ENCODE assay signal across 11 mouse cellular contexts in the genomic region with DNA sequence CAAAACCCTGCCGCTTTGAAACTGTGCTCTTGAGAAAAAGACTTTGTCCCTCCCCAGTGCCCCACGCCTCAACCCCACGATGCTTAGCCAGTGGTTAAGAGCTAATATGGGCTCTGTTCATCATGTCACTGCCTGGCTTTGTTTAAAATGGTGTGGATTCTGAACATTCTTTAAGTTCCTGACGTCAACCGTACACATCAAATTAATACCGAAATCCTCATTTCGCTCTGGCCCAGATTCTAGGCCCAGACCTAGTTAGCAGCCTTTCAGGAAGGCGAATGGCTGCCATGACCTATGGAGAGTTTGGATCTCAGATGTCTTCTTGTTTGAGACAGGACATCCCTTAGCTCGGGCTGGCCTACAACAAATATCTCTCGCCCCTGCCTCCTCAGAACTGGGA. TPM values are rescaled to one million over a fixed set of nuclear protein-coding genes. Genes with fewer than 3 reads are reported as not detected.
DNase-seq lines count a peak whose midpoint lies in the region; ATAC-seq and TF ChIP-seq lines count a peak whose summit lies in the region.
"Had no signal": no experiment of that assay in that cellular context is flagged by ENCODE, and none has a peak within 500 bp of the region (broad histone marks: within the 10 kb centered on the region; RNA-seq: fewer than 3 reads in every experiment).

No protein-coding gene starts in this region.

- no peak overlapping the region for H3K4me3 ChIP-seq in hindbrain, embryonic 13.5 days
- no peak overlapping the region for H3K4me3 ChIP-seq in hindbrain, embryonic 16.5 days (ENCODE audit: low read length)
- no peak overlapping the region for H3K4me3 ChIP-seq in embryonic facial prominence, embryonic 15.5 days (replicated peaks)
- peak overlapping the region; percentile 65 to 71 for H3K4me3 ChIP-seq in liver, embryonic 14.5 days (ENCODE audit: insufficient read depth in 1 of 2, low read depth in 2 of 2, low read length in 2 of 2)
- H3K4me3 ChIP-seq in neural tube, embryonic 15.5 days (replicated peaks): no peak overlapping the region
- H3K4me3 ChIP-seq: hindbrain, embryonic 15.5 days had no signal

- no peak for TF ChIP-seq CTCF in liver, embryonic 14.5 days (IDR thresholded peaks at IDR 0.05; ENCODE audit: low read depth)

- H3K9me3 ChIP-seq in hindbrain, embryonic 13.5 days: no peaks in the 10 kb centered on the region
- no peaks in the 10 kb centered on the region for H3K9me3 ChIP-seq in hindbrain, embryonic 16.5 days (ENCODE audit: control insufficient read depth, low read length)
- H3K9me3 ChIP-seq in embryonic facial prominence, embryonic 15.5 days (replicated peaks): no peaks in the 10 kb centered on the region
- H3K9me3 ChIP-seq in liver, embryonic 14.5 days (ENCODE audit: control insufficient read depth, low read length): no peaks in the 10 kb centered on the region
- H3K9me3 ChIP-seq in neural tube, embryonic 15.5 days (replicated peaks): no peaks in the 10 kb centered on the region
- H3K9me3 ChIP-seq: hindbrain, embryonic 15.5 days had no signal

- H3K9ac ChIP-seq in hindbrain, embryonic 13.5 days: no peak overlapping the region
- no peak overlapping the region for H3K9ac ChIP-seq in hindbrain, embryonic 16.5 days (ENCODE audit: low read depth, low read length)
- no peak overlapping the region for H3K9ac ChIP-seq in embryonic facial prominence, embryonic 15.5 days
- peak overlapping the region; percentile 76 for H3K9ac ChIP-seq in liver, embryonic 14.5 days (replicated peaks)
- H3K9ac ChIP-seq in neural tube, embryonic 15.5 days (replicated peaks): no peak overlapping the region
- H3K9ac ChIP-seq: hindbrain, embryonic 15.5 days had no signal

- H3K36me3 ChIP-seq in hindbrain, embryonic 13.5 days: peaks cover 52% of the 10 kb centered on the region
- peaks cover 3% of the 10 kb centered on the region; the same call in 1 of the 2 replicates for H3K36me3 ChIP-seq in hindbrain, embryonic 16.5 days (ENCODE audit: control insufficient read depth, insufficient read depth, low read length)
- no peaks in the 10 kb centered on the region for H3K36me3 ChIP-seq in embryonic facial prominence, embryonic 15.5 days
- peaks cover 9% of the 10 kb centered on the region for H3K36me3 ChIP-seq in liver, embryonic 14.5 days (replicated peaks; ENCODE audit: control insufficient read depth, insufficient read depth, low read depth)
- H3K36me3 ChIP-seq in neural tube, embryonic 15.5 days: peaks cover 8% of the 10 kb centered on the region; the same call in 1 of the 2 replicates

- peak; percentile 9 for DNase-seq in Muller cell, postnatal 12 days (ENCODE audit: inconsistent ontology term)
- no peak for DNase-seq in liver, embryonic 14.5 days (ENCODE audit: low read depth in 3 of 3, low spot score in 3 of 3)
- DNase-seq in urinary bladder, postnatal 25 days (ENCODE audit: low spot score): no peak
- DNase-seq in B cell, adult 2 months: no peak
- DNase-seq: adrenal gland, postnatal 36 days; cerebellum, postnatal 10 days had no signal

- no peaks in the 10 kb centered on the region for H3K27me3 ChIP-seq in hindbrain, embryonic 13.5 days
- no peaks in the 10 kb centered on the region for H3K27me3 ChIP-seq in hindbrain, embryonic 16.5 days (replicated peaks; ENCODE audit: control insufficient read depth, insufficient read depth, low read length)
- no peaks in the 10 kb centered on the region for H3K27me3 ChIP-seq in embryonic facial prominence, embryonic 15.5 days
- H3K27me3 ChIP-seq in liver, embryonic 14.5 days (ENCODE audit: control insufficient read depth, insufficient read depth, low read length): no peaks in the 10 kb centered on the region
- no peaks in the 10 kb centered on the region for H3K27me3 ChIP-seq in neural tube, embryonic 15.5 days (replicated peaks)
- H3K27me3 ChIP-seq: hindbrain, embryonic 15.5 days had no signal

- no peak for ATAC-seq in hindbrain, embryonic 13.5 days (ENCODE audit: low FRiP score)
- ATAC-seq in hindbrain, embryonic 16.5 days: no peak
- ATAC-seq in embryonic facial prominence, embryonic 15.5 days (ENCODE audit: insufficient number of reproducible peaks, low FRiP score, low TSS enrichment, low read depth): no peak
- ATAC-seq in liver, embryonic 14.5 days (ENCODE audit: insufficient read depth): no peak
- ATAC-seq in neural tube, embryonic 15.5 days (ENCODE audit: low FRiP score): no peak

- 88% methylated on average over 10 of the region's 10 CpGs for WGBS in hindbrain, embryonic 13.5 days
- 90% methylated on average over 10 of the region's 10 CpGs for WGBS in hindbrain, embryonic 16.5 days
- 60% methylated on average over 10 of the region's 10 CpGs for WGBS in embryonic facial prominence, embryonic 15.5 days
- 76% methylated on average over 10 of the region's 10 CpGs for WGBS in liver, embryonic 14.5 days (ENCODE audit: insufficient replicate concordance)
- 90% methylated on average over 10 of the region's 10 CpGs for WGBS in neural tube, embryonic 15.5 days

- 0 out of 2 replicates have a peak, but pooled peaks cover 5% of the 10 kb centered on the region for H3K4me1 ChIP-seq in hindbrain, embryonic 13.5 days (replicated peaks)
- H3K4me1 ChIP-seq in hindbrain, embryonic 16.5 days (ENCODE audit: control insufficient read depth, insufficient read depth, low read depth, low read length): no peaks in the 10 kb centered on the region; the same call in 1 of the 2 replicates
- H3K4me1 ChIP-seq in embryonic facial prominence, embryonic 15.5 days: peaks cover 30% of the 10 kb centered on the region
- peaks cover 26 to 37% of the 10 kb centered on the region in 2 experiments for H3K4me1 ChIP-seq in liver, embryonic 14.5 days (replicated peaks; ENCODE audit: control insufficient read depth in 2 of 2, insufficient read depth in 2 of 2, low read length in 1 of 2)
- 0 out of 2 replicates have a peak, but pooled peaks cover 4% of the 10 kb centered on the region for H3K4me1 ChIP-seq in neural tube, embryonic 15.5 days
- H3K4me1 ChIP-seq: hindbrain, embryonic 15.5 days had no signal

- no peak overlapping the region for H3K4me2 ChIP-seq in hindbrain, embryonic 13.5 days
- H3K4me2 ChIP-seq in hindbrain, embryonic 16.5 days (ENCODE audit: low read length): no peak overlapping the region
- peak overlapping the region; percentile 30; the same call in 1 of the 2 replicates for H3K4me2 ChIP-seq in embryonic facial prominence, embryonic 15.5 days (replicated peaks)
- H3K4me2 ChIP-seq in liver, embryonic 14.5 days (ENCODE audit: low read depth): peak overlapping the region; percentile 85
- H3K4me2 ChIP-seq in neural tube, embryonic 15.5 days: no peak overlapping the region
- H3K4me2 ChIP-seq: hindbrain, embryonic 15.5 days had no signal

- 0 out of 2 replicates have a peak overlapping the region, but pooled peaks have one; percentile 23 for H3K27ac ChIP-seq in hindbrain, embryonic 13.5 days
- H3K27ac ChIP-seq in hindbrain, embryonic 16.5 days (ENCODE audit: low read depth, low read length): no peak overlapping the region
- peak overlapping the region; percentile 86 for H3K27ac ChIP-seq in embryonic facial prominence, embryonic 15.5 days (replicated peaks)
- H3K27ac ChIP-seq in liver, embryonic 14.5 days: peak overlapping the region; percentile 91
- H3K27ac ChIP-seq in neural tube, embryonic 15.5 days (replicated peaks): no peak overlapping the region
- H3K27ac ChIP-seq: hindbrain, embryonic 15.5 days had no signal

- TF ChIP-seq EP300 in liver, embryonic 14.5 days (IDR thresholded peaks at IDR 0.05; ENCODE audit: low read depth): no peak

RNA-seq across cellular contexts. Expression of a gene that starts 10.0 kb away (rescaled TPM):
- polyA plus RNA-seq in hindbrain, embryonic 13.5 days (2015; fragmentation: Nextera tagmentation; extraction: Ambion mirVana): 43.9 and 44.6 TPM in 2 replicates
- polyA plus RNA-seq in hindbrain, embryonic 16.5 days (2015; fragmentation: Nextera tagmentation; extraction: Ambion mirVana): 35.7 and 40.1 TPM in 2 replicates
- polyA plus RNA-seq in embryonic facial prominence, embryonic 15.5 days (2015; fragmentation: Nextera tagmentation; extraction: Ambion mirVana): 49.9 and 50.0 TPM in 2 replicates
- 11.1 and 18.6 TPM in 2 replicates for polyA plus RNA-seq in liver, embryonic 14.5 days (2012; rRNA removed)
- 14.3 and 14.7 TPM in 2 replicates for polyA plus RNA-seq in liver, embryonic 14.5 days (2014; fragmentation: Nextera tagmentation; extraction: Ambion mirVana)
- 36.5 and 37.9 TPM in 2 replicates for polyA plus RNA-seq in neural tube, embryonic 15.5 days (2015; fragmentation: Nextera tagmentation; extraction: Ambion mirVana)

RNA-seq across cellular contexts. Expression of a gene that starts 44.2 kb away (rescaled TPM):
- polyA plus RNA-seq in hindbrain, embryonic 13.5 days (2015; fragmentation: Nextera tagmentation; extraction: Ambion mirVana): 425 and 430 TPM in 2 replicates
- 333 and 334 TPM in 2 replicates for polyA plus RNA-seq in hindbrain, embryonic 16.5 days (2015; fragmentation: Nextera tagmentation; extraction: Ambion mirVana)
- polyA plus RNA-seq in embryonic facial prominence, embryonic 15.5 days (2015; fragmentation: Nextera tagmentation; extraction: Ambion mirVana): 144 and 151 TPM in 2 replicates
- 12.5 and 19.0 TPM in 2 replicates for polyA plus RNA-seq in liver, embryonic 14.5 days (2012; rRNA removed)
- 54.3 and 56.0 TPM in 2 replicates for polyA plus RNA-seq in liver, embryonic 14.5 days (2014; fragmentation: Nextera tagmentation; extraction: Ambion mirVana)
- 325 and 357 TPM in 2 replicates for polyA plus RNA-seq in neural tube, embryonic 15.5 days (2015; fragmentation: Nextera tagmentation; extraction: Ambion mirVana)

Comparison
In these comparisons a context has a peak if more than half of its experiments do, and no peak if none do; other contexts are left out.
1. H3K27ac ChIP-seq: peak in hindbrain, embryonic 13.5 days (single experiment), embryonic facial prominence, embryonic 15.5 days (single experiment) and liver, embryonic 14.5 days (single experiment); none in hindbrain, embryonic 16.5 days (single experiment) and neural tube, embryonic 15.5 days (single experiment).
2. H3K4me2 ChIP-seq: peak in embryonic facial prominence, embryonic 15.5 days (single experiment) and liver, embryonic 14.5 days (single experiment); none in hindbrain, embryonic 13.5 days (single experiment), hindbrain, embryonic 16.5 days (single experiment) and neural tube, embryonic 15.5 days (single experiment).
3. H3K4me3 ChIP-seq: peak in liver, embryonic 14.5 days (2 of 2); none in hindbrain, embryonic 13.5 days (single experiment), hindbrain, embryonic 16.5 days (single experiment), embryonic facial prominence, embryonic 15.5 days (single experiment) and neural tube, embryonic 15.5 days (single experiment).